ENCODE assay signal across 9 mouse cellular contexts in the genomic region with DNA sequence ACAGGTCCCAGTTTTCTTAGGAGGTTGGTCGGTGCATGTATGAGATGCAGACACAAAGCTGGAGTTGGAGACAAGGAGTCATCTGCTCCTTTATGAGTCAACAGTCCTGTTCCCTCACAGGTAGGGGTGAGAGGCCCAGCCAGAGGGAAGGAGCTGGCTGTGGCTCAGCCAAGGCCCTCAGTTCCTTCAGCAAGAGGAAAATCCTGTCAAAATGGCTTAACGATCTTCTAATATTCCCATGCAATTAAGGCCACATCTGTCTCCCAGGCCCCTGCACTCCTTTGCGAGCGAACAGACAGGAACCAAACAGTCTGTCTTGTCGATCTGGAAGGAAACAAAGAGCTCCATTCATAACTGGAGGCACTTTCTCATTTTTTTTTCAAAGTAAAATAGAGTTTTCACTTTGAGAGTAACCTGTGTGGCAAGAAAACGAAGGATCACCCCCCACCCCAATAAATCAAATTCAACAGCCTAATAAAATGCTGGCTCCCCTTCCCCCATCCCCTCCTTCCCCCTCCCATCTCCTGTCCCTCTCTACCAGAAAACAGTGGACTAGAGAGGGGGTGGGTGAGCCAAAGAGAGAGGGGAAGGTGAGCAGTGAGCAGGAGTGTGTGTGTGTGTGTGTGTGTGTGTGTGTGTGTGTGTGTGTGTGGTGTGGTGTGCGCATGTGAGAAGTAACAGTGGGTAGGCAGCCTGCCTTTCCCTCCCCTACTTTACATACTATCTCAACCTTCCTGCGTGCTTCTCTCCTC. TPM values are rescaled to one million over a fixed set of nuclear protein-coding genes. Genes with fewer than 3 reads are reported as not detected.
DNase-seq lines count a peak whose midpoint lies in the region; ATAC-seq lines count a peak whose summit lies in the region.
"Had no signal": no experiment of that assay in that cellular context is flagged by ENCODE, and none has a peak within 500 bp of the region (broad histone marks: within the 10 kb centered on the region; RNA-seq: fewer than 3 reads in every experiment).

No protein-coding gene starts in this region.

- no peak overlapping the region for H3K4me3 ChIP-seq in forebrain, embryonic 10.5 days
- no peak overlapping the region for H3K4me3 ChIP-seq in forebrain, embryonic 15.5 days
- H3K4me3 ChIP-seq in liver, embryonic 12.5 days, result no peak overlapping the region
- no peak overlapping the region for H3K4me3 ChIP-seq in limb, embryonic 15.5 days

- H3K4me1 ChIP-seq in forebrain, embryonic 10.5 days, result peaks cover 26% of the 10 kb centered on the region
- H3K4me1 ChIP-seq in forebrain, embryonic 15.5 days, result peaks cover 8% of the 10 kb centered on the region
- peaks cover 27% of the 10 kb centered on the region for H3K4me1 ChIP-seq in liver, embryonic 12.5 days
- H3K4me1 ChIP-seq in limb, embryonic 15.5 days, result peaks cover 30% of the 10 kb centered on the region

- peaks cover 9% of the 10 kb centered on the region; the same call in 1 of the 2 replicates for H3K27me3 ChIP-seq in forebrain, embryonic 10.5 days (ENCODE audit: poor library complexity, severe bottlenecking)
- no peaks in the 10 kb centered on the region for H3K27me3 ChIP-seq in forebrain, embryonic 15.5 days
- H3K27me3 ChIP-seq in liver, embryonic 12.5 days (replicated peaks), result no peaks in the 10 kb centered on the region
- H3K27me3 ChIP-seq in limb, embryonic 15.5 days, result no peaks in the 10 kb centered on the region

- no peak overlapping the region for H3K4me2 ChIP-seq in forebrain, embryonic 15.5 days (replicated peaks)
- no peak overlapping the region for H3K4me2 ChIP-seq in liver, embryonic 12.5 days
- H3K4me2 ChIP-seq in limb, embryonic 15.5 days, result peak overlapping the region; percentile 10; the same call in 1 of the 2 replicates

- peak overlapping the region; percentile 37 for H3K27ac ChIP-seq in forebrain, embryonic 10.5 days
- no peak overlapping the region for H3K27ac ChIP-seq in forebrain, embryonic 15.5 days (replicated peaks)
- no peak overlapping the region for H3K27ac ChIP-seq in liver, embryonic 12.5 days
- peak overlapping the region; percentile 65 for H3K27ac ChIP-seq in limb, embryonic 15.5 days

- no peak; the same call in 1 of the 2 replicates for ATAC-seq in forebrain, embryonic 15.5 days (replicated peaks)
- ATAC-seq in liver, embryonic 12.5 days, result 0 out of 2 replicates have a peak, but pooled peaks have one; percentile 15
- no peak for ATAC-seq in limb, embryonic 15.5 days (ENCODE audit: insufficient number of reproducible peaks, low FRiP score, low TSS enrichment, low read depth)
- no peak for ATAC-seq in cerebellum, adult (ENCODE audit: insufficient number of reproducible peaks, low FRiP score, low TSS enrichment)

- no peak overlapping the region for H3K9ac ChIP-seq in forebrain, embryonic 15.5 days (replicated peaks)
- no peak overlapping the region for H3K9ac ChIP-seq in liver, embryonic 12.5 days
- H3K9ac ChIP-seq in limb, embryonic 15.5 days, result no peak overlapping the region

- 28% methylated on average over 8 of the region's 8 CpGs for WGBS in forebrain, embryonic 10.5 days
- 16% methylated on average over 8 of the region's 8 CpGs for WGBS in forebrain, embryonic 15.5 days
- 52% methylated on average over 7 of the region's 8 CpGs for WGBS in liver, embryonic 12.5 days (ENCODE audit: insufficient replicate concordance)
- WGBS in limb, embryonic 15.5 days, result 10% methylated on average over 8 of the region's 8 CpGs

- no peaks in the 10 kb centered on the region for H3K36me3 ChIP-seq in forebrain, embryonic 10.5 days (replicated peaks)
- H3K36me3 ChIP-seq in forebrain, embryonic 15.5 days, result no peaks in the 10 kb centered on the region
- H3K36me3 ChIP-seq in liver, embryonic 12.5 days, result no peaks in the 10 kb centered on the region
- H3K36me3 ChIP-seq in limb, embryonic 15.5 days, result no peaks in the 10 kb centered on the region

- DNase-seq in forebrain, embryonic 10.5 days (ENCODE audit: extremely low spot score, low spot score), result no peak
- no peak for DNase-seq in liver
- peak; percentile 36 for DNase-seq in embryo, embryonic 10 days (ENCODE audit: low spot score)
- DNase-seq in left cerebral cortex, adult 8-10 months (ENCODE audit: low spot score in 2 of 2), result no peak
- DNase-seq: right cerebral cortex, adult 18-20 months had no signal

- no peaks in the 10 kb centered on the region for H3K9me3 ChIP-seq in forebrain, embryonic 10.5 days
- no peaks in the 10 kb centered on the region for H3K9me3 ChIP-seq in forebrain, embryonic 15.5 days
- H3K9me3 ChIP-seq in liver, embryonic 12.5 days (replicated peaks), result no peaks in the 10 kb centered on the region
- H3K9me3 ChIP-seq in limb, embryonic 15.5 days, result no peaks in the 10 kb centered on the region

RNA-seq across cellular contexts. Expression of a gene that starts 47.6 kb away (rescaled TPM):
- polyA plus RNA-seq in forebrain, embryonic 10.5 days (2016; fragmentation: Nextera tagmentation; extraction: Ambion mirVana), result 22.5 and 24.5 TPM in 2 replicates
- 6.1 and 6.2 TPM in 2 replicates for polyA plus RNA-seq in forebrain, embryonic 15.5 days (2015; fragmentation: Nextera tagmentation; extraction: Ambion mirVana)
- polyA plus RNA-seq in liver, embryonic 12.5 days (2016; fragmentation: Nextera tagmentation; extraction: Ambion mirVana), result 15.3 and 16.2 TPM in 2 replicates
- polyA plus RNA-seq in limb, embryonic 15.5 days (2015; fragmentation: Nextera tagmentation; extraction: Ambion mirVana), result 21.3 and 23.4 TPM in 2 replicates
- total RNA-seq in left cerebral cortex, adult 8-10 months (2022), result 1 to 10 TPM; 4.2 to 7.7 (median 6.6) TPM

Comparison
In these comparisons a context has a peak if more than half of its experiments do, and no peak if none do; other contexts are left out.
1. H3K27ac ChIP-seq: peak in forebrain, embryonic 10.5 days (single experiment) and limb, embryonic 15.5 days (single experiment); none in forebrain, embryonic 15.5 days (single experiment) and liver, embryonic 12.5 days (single experiment).